Mouse (Mus musculus) heart, adult 8-10 months (tissue): ENCODE measurements at regions not wholly inside any gene's neighbourhood (a gene's known extent, or its start where the extent isn't known, plus 50 kb on each side); places are given as distances from the start of the nearest gene placed in this dataset.

ENCODE experiments used
- DNase-seq: peaks from one replicate; pipeline ENCODE4 v3.0.0; 2022; ENCODE audit warnings: low spot score

- DNase-seq = no peak
Observed at GRCm38 (mm10) chr5:54741440-54741839, 743.1 kb downstream of the Stim2 start.

- DNase-seq = no peak
Observed at GRCm38 (mm10) chr5:54746973-54747372, 748.7 kb downstream of the Stim2 start.

- no peak for DNase-seq
Observed at GRCm38 (mm10) chr5:54753372-54753771, 755.1 kb downstream of the Stim2 start.

GRCm38 (mm10) chr5:54759657-54760056 is 761.4 kb downstream of the Stim2 start:
- no peak for DNase-seq

GRCm38 (mm10) chr5:54763019-54763418 is 764.7 kb downstream of the Stim2 start:
- DNase-seq = no peak

- DNase-seq = peak; percentile 1
Observed at GRCm38 (mm10) chr5:54796953-54797450, 798.7 kb downstream of the Stim2 start.

- DNase-seq = no peak
Observed at GRCm38 (mm10) chr5:54827076-54827475, 828.8 kb downstream of the Stim2 start.
